Mouse (Mus musculus) kidney, adult 2 months (tissue): ENCODE measurements around the gene Ap2a1.

Experiments used
- CTCF ChIP-seq: fragments of 200-500 bp; conservative IDR thresholded peaks from 2 replicates; pipeline ENCODE4 v1.5.1; 2011; ENCODE audit warnings: low read depth, mild to moderate bottlenecking, control low read depth, low read length, moderate library complexity, mixed read lengths; ENCODE audit not compliant: insufficient read depth, insufficient read length
- POLR2A ChIP-seq: fragments of 200-500 bp; IDR thresholded peaks from one replicate; pipeline ENCODE4 v1.6.1; 2011; ENCODE audit warnings: low read depth, low read length, control low read depth

DNA sequence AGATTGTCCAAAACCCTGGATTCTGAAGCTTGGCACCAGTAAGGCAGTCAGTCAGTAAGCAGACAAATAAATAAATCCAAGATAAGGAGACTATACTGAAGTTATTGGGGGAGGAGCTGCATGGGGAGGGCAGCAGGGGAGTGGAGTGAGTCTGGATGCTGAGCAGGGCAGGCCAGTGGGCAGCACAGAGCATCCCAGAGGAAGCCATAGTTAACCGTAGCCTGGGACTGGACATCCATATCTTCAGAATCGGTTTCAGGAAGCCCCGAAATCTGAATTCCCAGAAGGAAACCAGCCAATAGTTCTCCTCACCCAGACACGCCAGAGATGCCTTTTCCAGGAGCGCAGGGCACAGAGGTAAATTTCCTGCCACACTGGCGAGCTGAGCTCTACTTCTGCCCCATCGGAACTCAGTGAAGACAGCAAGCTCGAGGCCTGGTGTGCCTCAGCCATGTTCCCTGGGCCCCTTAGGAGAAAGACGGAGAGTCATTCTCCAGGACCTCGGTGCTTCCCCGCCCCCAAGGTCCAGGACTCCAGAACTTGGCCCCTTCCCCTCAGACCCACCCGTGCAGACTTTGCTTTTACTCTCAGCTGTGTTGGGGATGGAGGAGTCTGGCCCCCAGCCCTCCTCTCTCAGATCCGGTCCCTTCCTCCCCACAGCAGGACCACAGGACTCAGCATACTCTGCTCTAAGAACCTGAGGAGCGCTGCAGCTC lies 44.3 kb upstream of the Ap2a1 start:
- no peak for TF ChIP-seq POLR2A
- no peak for TF ChIP-seq CTCF
